Mouse (Mus musculus) mouse embryonic stem cell (cell line): ENCODE measurements around the gene Adcy2.

ENCODE experiments used
- in situ Hi-C, 2 experiments: fragments of 300-500 bp; cut with MboI; formaldehyde crosslinking; loops; 1 replicate in 1 of 2; 3 replicates in 1 of 2; pipeline ENCODE4 v1.14.3; 2019 to 2020; ENCODE audit warnings: low sequenced_read_pairs in 2 of 2, low pct_unique_long_range_greater_than_20kb in 1 of 2, mixed read lengths in 1 of 2; ENCODE audit not compliant: unreplicated experiment in 1 of 2

The Adcy2 gene

GRCm38 (mm10) chr13:68765896-68766578, 233.3 kb downstream of the Adcy2 start:
- in situ Hi-C loops = no loop called here

DNA sequence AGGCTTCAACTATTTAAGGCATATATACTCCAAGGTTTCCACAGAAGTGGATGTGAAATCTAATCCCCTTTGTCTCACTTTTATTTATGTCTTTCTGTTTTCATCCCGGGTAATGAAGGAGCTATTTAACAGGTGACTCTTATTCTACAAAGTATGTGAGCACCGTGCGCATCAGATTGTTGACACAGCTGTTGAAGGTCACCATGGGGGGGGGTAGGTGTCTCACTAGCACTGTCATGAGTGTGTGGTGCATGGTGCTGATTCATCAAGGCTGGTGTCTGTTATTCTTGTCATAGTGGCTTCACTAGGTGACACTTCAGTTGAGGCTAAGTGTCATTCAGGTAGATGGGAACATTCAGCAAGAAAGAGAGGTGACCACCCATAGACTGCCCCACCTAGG, 234.7 kb downstream of the Adcy2 start:
- in situ Hi-C loops = no loop called here

DNA sequence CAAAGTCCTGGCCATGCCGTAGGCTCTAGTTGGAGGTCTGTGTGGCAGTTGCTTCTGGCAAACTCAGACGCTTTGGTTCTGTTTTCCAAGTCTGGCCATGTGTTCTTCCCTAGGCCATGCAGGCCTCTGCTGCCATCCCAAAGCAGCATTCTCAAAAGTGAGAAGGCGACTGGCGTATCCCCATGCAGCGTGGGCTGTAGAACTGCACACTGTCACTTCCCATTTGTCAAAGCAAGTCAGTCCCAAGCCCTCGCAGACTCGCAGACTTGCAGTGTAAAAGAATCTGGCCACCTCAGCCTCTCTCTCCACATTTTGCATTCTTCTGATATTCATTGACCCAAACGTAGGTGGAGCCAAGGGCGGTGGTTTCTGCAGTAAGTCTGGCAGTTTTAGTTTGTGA, 249.5 kb downstream of the Adcy2 start:
- in situ Hi-C loops = no loop called here

DNA sequence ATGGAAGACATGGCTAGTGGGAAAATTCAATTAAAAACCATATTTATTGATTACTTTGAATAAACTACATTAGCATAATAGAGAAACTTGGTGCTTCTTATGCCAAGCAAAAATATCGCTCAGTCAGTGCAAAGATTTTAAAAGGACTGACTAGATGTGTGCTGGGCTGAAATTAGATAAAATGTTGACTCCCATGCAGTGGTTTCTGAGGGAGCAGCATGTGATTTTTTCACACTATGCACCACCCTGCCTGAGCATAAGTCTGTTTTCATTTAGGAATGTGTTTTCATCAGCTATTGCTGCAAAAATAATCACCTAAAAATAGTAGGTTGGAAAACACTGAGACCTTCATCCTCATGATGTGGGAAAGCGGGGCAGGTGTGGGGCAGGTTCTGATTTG, 250.0 kb downstream of the Adcy2 start:
- in situ Hi-C loops = no loop called here

DNA sequence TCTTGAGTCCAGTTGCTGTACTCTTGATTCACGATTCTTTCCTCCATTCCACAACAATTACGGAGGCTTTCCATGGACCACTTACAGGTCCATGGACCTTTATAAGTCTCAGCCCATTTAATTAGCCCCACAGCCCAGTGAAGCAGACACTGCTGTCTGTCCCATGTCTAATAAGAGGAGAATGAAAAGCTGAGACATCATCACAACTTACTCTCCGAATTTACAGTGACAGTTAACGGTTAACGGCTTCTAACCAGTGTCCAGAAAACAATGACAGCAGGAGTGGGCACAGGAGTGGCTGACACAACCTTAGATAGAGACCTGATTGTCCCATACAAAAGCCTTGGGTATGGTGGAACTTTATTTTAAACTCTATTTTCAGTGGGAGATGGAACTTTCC, 253.9 kb downstream of the Adcy2 start:
- in situ Hi-C loops = no loop called here

GRCm38 (mm10) chr13:68712661-68713060, 286.7 kb downstream of the Adcy2 start:
- in situ Hi-C loops = no loop called here

- in situ Hi-C loops = no loop called here
These were observed 292.0 kb downstream of the Adcy2 start for GRCm38 (mm10) chr13:68707296-68707747.

- in situ Hi-C loops = no loop called here
These were observed 314.4 kb downstream of the Adcy2 start for GRCm38 (mm10) chr13:68684919-68685318.

DNA sequence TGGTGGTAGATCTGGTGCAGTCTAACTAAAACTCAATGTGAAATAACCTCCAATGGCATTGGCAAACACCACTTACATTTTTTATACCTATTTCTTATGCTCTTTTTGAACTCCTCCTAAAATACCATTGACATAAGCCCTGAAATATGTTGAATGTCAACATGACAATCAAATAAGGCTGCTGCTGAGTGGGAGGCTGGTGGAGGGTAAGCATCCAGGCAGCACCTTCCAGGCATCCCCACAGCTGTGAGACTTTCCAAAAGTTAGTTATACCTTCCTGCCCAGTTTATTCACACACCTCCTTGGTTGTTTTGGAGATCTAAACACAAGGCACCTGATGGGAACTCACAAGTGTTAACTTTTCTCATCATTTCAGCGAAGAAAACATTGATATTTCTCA, 318.9 kb downstream of the Adcy2 start:
- in situ Hi-C loops = no loop called here

DNA sequence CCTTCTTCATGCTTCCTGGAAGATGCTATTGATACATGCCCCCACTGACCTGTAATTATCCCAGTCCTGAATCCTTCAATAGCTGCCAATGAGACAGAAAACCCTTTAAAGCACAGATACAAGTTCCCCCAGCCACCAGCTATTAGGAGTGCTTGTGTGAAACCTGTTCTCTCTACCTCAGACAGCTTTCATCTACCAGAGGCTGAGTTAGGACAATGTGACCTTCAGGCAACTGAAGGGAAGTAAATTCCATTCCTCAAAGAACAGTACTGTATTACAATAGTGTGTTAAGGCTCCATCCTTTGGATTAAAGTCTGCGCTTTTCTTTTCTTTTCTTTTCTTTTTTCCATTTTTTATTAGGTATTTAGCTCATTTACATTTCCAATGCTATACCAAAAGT, 356.6 kb downstream of the Adcy2 start:
- in situ Hi-C loops = no loop called here

DNA sequence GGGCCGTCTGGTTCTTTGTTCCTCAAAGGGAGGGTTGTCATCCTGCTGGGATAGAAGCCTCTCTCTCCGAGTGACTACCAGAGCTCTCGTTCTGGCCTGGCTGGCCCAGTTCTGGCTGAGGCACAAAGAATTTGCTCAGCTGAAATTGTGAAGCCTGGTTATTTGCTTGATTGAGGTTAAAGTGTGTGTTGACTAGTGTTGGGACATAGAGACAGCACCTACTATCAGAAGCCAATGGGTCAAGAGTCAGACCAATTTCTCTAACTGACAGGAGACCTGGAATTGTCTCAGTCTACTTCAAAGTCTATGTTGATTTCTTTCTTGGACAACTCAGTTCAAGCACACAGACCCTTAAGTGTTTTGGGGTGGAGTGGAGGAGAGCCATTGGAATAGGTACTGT, 372.3 kb downstream of the Adcy2 start:
- in situ Hi-C loops = no loop called here

DNA sequence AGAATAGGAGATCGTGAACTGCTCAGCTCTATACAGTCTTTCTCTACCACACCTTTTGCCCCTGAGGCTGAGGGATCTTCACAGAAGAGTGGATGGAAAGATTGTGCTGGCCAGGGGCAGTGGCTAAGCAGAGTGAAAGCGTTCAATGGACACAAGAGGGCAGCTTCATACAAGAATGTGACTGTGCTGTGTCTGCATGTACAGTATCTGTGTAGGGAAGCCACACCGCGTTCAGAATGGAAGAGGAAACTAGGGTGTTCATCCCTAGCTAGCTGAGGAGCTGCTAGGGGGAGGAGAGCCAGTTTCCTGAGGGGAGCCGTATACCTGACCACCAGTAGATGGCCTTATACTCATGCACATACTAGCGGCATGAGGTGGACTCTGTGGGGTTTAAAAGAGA, 376.5 kb downstream of the Adcy2 start:
- in situ Hi-C loops = no loop called here

GRCm38 (mm10) chr13:68607652-68608405, 391.5 kb downstream of the Adcy2 start:
- in situ Hi-C loops = loop anchor here in 1 of 2 experiments (10.0 kb wide), 2 partner anchors 397 to 857 kb away; no protein-coding TSS in a partner anchor

DNA sequence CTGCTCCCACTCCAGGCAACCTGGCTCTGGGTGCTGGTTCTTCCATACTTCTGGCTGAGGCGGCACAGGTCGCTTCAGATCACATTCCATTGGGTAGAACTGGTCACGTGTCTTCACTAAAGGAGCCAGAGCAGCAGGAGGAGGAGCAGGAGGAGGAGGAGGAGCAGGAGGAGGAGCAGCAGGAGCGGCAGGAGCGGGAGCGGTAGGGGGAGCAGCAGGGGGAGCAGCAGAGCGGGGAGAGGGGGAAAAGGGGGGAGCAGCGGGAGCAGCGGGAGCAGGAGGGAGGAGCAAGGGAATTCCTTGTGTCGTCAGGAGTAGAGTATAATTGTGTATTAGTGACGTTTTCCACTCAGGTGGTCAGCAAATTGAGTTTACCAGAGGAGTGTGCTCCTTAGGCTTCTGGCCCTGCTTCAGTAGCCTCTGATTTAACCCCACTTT, 393.6 kb downstream of the Adcy2 start:
- in situ Hi-C loops = loop anchor here in 1 of 2 experiments (10.0 kb wide), 2 partner anchors 399 to 859 kb away; no protein-coding TSS in a partner anchor

DNA sequence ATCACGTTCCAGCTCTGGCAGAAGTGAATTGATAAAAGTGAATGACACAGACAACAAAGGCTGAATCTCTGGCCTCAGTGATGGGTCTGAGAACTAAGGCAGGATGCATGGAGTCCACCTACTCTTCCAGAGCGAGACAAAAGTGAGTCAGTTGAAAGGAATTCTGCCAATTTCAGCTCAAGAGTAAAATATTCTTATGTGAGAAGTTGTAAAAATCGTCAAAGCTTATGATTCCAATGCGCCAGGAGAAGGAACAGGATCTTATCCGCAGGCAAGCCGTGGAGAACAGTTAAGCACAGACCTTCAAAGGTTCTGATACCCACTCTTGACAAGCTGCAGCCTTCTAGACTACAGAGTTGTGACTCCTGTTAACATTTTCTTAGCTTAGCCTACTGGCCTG, 396.3 kb downstream of the Adcy2 start:
- in situ Hi-C loops = loop anchor here in 1 of 2 experiments (10.0 kb wide), 2 partner anchors 402 to 862 kb away; no protein-coding TSS in a partner anchor

GRCm38 (mm10) chr13:68601184-68601583, 398.2 kb downstream of the Adcy2 start:
- in situ Hi-C loops = loop anchor here in 1 of 2 experiments (10.0 kb wide), 2 partner anchors 404 to 864 kb away; no protein-coding TSS in a partner anchor

GRCm38 (mm10) chr13:68598953-68599352, 400.4 kb downstream of the Adcy2 start:
- in situ Hi-C loops = loop anchor here in 1 of 2 experiments (25.0 kb wide), 1 partner anchor 1038 kb away; no protein-coding TSS in a partner anchor

DNA sequence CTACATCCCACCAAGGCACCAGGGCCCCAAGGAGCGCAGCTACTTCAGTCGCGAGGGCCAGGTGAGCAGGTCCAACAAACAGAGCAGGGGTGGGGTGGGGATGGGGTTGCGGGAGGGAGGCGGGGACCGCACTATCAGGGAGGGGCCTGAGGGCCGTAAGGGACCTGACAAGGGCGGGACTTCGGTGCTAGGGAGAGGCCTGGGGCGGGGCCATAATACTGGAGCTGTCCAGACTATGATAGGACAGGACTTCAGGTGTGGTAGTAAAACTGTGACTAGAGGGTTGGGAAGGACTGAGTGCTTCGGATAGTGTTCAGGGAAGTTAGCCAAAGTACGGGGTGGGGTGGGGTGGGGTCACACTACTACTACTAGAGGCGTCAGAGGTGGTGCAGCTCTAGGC, 401.7 kb downstream of the Adcy2 start:
- in situ Hi-C loops = loop anchor here in 1 of 2 experiments (25.0 kb wide), 1 partner anchor 1040 kb away; no protein-coding TSS in a partner anchor

GRCm38 (mm10) chr13:68597199-68597598, 402.1 kb downstream of the Adcy2 start, which contains the start of gene 1700001L19Rik:
Gene 1700001L19Rik (plus strand): TSS chr13:68597421.
- in situ Hi-C loops = loop anchor here in 1 of 2 experiments (25.0 kb wide), 1 partner anchor 1040 kb away; no protein-coding TSS in a partner anchor
